9 mouse cellular contexts compared by ENCODE assay signal in genomic region chr10:93294547-93295219, GRCm38 (mm10). TPM values are rescaled to one million over a fixed set of nuclear protein-coding genes. Genes with fewer than 3 reads are reported as not detected.
A peak's percentile ranks its signal among the peaks of the same experiment; 100 is the strongest.
DNase-seq lines count a peak whose midpoint lies in the region; ATAC-seq and TF ChIP-seq lines count a peak whose summit lies in the region.
"Had no signal": no experiment of that assay in that cellular context is flagged by ENCODE, and none has a peak within 500 bp of the region (broad histone marks: within the 10 kb centered on the region; RNA-seq: fewer than 3 reads in every experiment).

No protein-coding gene starts in this region.

- no peaks in the 10 kb centered on the region for H3K4me1 ChIP-seq in lung, embryonic 14.5 days (ENCODE audit: insufficient read depth)
- peaks cover 54% of the 10 kb centered on the region for H3K4me1 ChIP-seq in embryonic facial prominence, embryonic 13.5 days
- H3K4me1 ChIP-seq in limb, embryonic 10.5 days = peaks cover 64% of the 10 kb centered on the region

- ATAC-seq in lung, embryonic 14.5 days (ENCODE audit: insufficient read depth) = no peak
- ATAC-seq in embryonic facial prominence, embryonic 13.5 days (ENCODE audit: insufficient number of reproducible peaks, insufficient read depth, low FRiP score, low TSS enrichment, low read depth) = no peak
- ATAC-seq in cerebellum, adult (ENCODE audit: insufficient number of reproducible peaks, low FRiP score, low TSS enrichment) = no peak
- ATAC-seq: forebrain, embryonic 13.5 days had no signal

- no peak for TF ChIP-seq CTCF in lung, embryonic 14.5 days (IDR thresholded peaks at IDR 0.05; ENCODE audit: low read depth)

- DNase-seq in lung, embryonic 14.5 days = peak; percentile 61
- no peak for DNase-seq in lung, postnatal 14 days
- peak; percentile 51 for DNase-seq in limb, embryonic 10.5 days (ENCODE audit: low spot score)
- DNase-seq in thymus, postnatal 0 days (ENCODE audit: low spot score) = peak; percentile 72
- DNase-seq in right cerebral cortex, postnatal 10 days (ENCODE audit: low spot score in 2 of 2) = no peak
- DNase-seq in urinary bladder, postnatal 36 days (ENCODE audit: low spot score in 2 of 2) = no peak

- peak overlapping the region; percentile 74 for H3K27ac ChIP-seq in lung, embryonic 14.5 days (ENCODE audit: low read depth)
- H3K27ac ChIP-seq in embryonic facial prominence, embryonic 13.5 days = peak overlapping the region; percentile 44
- peak overlapping the region; percentile 81 for H3K27ac ChIP-seq in limb, embryonic 10.5 days
- H3K27ac ChIP-seq: forebrain, embryonic 13.5 days had no signal

- H3K27me3 ChIP-seq in lung, embryonic 14.5 days (ENCODE audit: insufficient read depth, low read length) = no peaks in the 10 kb centered on the region
- H3K27me3 ChIP-seq in embryonic facial prominence, embryonic 13.5 days = no peaks in the 10 kb centered on the region
- no peaks in the 10 kb centered on the region for H3K27me3 ChIP-seq in limb, embryonic 10.5 days (ENCODE audit: low read depth, poor library complexity, severe bottlenecking)
- H3K27me3 ChIP-seq: forebrain, embryonic 13.5 days had no signal

- WGBS in lung, embryonic 14.5 days = 57% methylated on average over 20 of the region's 20 CpGs
- 36% methylated on average over 20 of the region's 20 CpGs for WGBS in embryonic facial prominence, embryonic 13.5 days
- WGBS in limb, embryonic 10.5 days = 48% methylated on average over 20 of the region's 20 CpGs

- H3K4me3 ChIP-seq in lung, embryonic 14.5 days (ENCODE audit: low read depth, low read length) = no peak overlapping the region
- H3K4me3 ChIP-seq in embryonic facial prominence, embryonic 13.5 days = no peak overlapping the region
- H3K4me3 ChIP-seq in limb, embryonic 10.5 days = peak overlapping the region; percentile 27
- H3K4me3 ChIP-seq: forebrain, embryonic 13.5 days had no signal

- H3K9ac ChIP-seq in lung, embryonic 14.5 days = no peak overlapping the region
- H3K9ac ChIP-seq in embryonic facial prominence, embryonic 13.5 days = no peak overlapping the region
- H3K9ac ChIP-seq: forebrain, embryonic 13.5 days had no signal

- H3K4me2 ChIP-seq in lung, embryonic 14.5 days = peak overlapping the region; percentile 36; the same call in 1 of the 2 replicates
- H3K4me2 ChIP-seq in embryonic facial prominence, embryonic 13.5 days = peak overlapping the region; percentile 43
- H3K4me2 ChIP-seq: forebrain, embryonic 13.5 days had no signal

- 0 out of 2 replicates have a peak, but pooled peaks cover 5% of the 10 kb centered on the region for H3K36me3 ChIP-seq in lung, embryonic 14.5 days (ENCODE audit: insufficient read depth)
- no peaks in the 10 kb centered on the region for H3K36me3 ChIP-seq in embryonic facial prominence, embryonic 13.5 days
- H3K36me3 ChIP-seq in limb, embryonic 10.5 days = peaks cover 28% of the 10 kb centered on the region

- no peaks in the 10 kb centered on the region for H3K9me3 ChIP-seq in lung, embryonic 14.5 days (ENCODE audit: low read depth, low read length)
- H3K9me3 ChIP-seq in embryonic facial prominence, embryonic 13.5 days = no peaks in the 10 kb centered on the region
- no peaks in the 10 kb centered on the region for H3K9me3 ChIP-seq in limb, embryonic 10.5 days (replicated peaks)
- H3K9me3 ChIP-seq: forebrain, embryonic 13.5 days had no signal

RNA-seq across cellular contexts. Expression of gene Elk3, which starts 16.3 kb away (rescaled TPM):
- polyA plus RNA-seq in lung, embryonic 14.5 days (2014; fragmentation: Nextera tagmentation; extraction: Ambion mirVana) = 55.3 and 57.7 TPM in 2 replicates
- polyA plus RNA-seq in embryonic facial prominence, embryonic 13.5 days (2015; fragmentation: Nextera tagmentation; extraction: Ambion mirVana) = 33.9 and 40.0 TPM in 2 replicates
- 34.0 and 36.0 TPM in 2 replicates for polyA plus RNA-seq in limb, embryonic 10.5 days (2016; fragmentation: Nextera tagmentation; extraction: Ambion mirVana)
- 18.2 and 19.1 TPM in 2 replicates for polyA plus RNA-seq in thymus, postnatal 0 days (2015; fragmentation: Nextera tagmentation; extraction: Ambion mirVana)

Comparison
In these comparisons a context has a peak if more than half of its experiments do, and no peak if none do; other contexts are left out.
1. DNase-seq: peak in lung, embryonic 14.5 days (single experiment), limb, embryonic 10.5 days (single experiment) and thymus, postnatal 0 days (single experiment); none in lung, postnatal 14 days (single experiment), right cerebral cortex, postnatal 10 days (0 of 2) and urinary bladder, postnatal 36 days (0 of 2).
2. Peak in every context shown above with its lines, with median percentiles within 50 percentile points of each other: H3K27ac ChIP-seq.